Mouse (Mus musculus): ENCODE data around the gene Aars.
"Not testable (repeated sequence)": the region's sequence is repeated elsewhere in the genome, so short reads cannot be mapped to it uniquely, and the experiment has no call there.

The Aars gene

DNA sequence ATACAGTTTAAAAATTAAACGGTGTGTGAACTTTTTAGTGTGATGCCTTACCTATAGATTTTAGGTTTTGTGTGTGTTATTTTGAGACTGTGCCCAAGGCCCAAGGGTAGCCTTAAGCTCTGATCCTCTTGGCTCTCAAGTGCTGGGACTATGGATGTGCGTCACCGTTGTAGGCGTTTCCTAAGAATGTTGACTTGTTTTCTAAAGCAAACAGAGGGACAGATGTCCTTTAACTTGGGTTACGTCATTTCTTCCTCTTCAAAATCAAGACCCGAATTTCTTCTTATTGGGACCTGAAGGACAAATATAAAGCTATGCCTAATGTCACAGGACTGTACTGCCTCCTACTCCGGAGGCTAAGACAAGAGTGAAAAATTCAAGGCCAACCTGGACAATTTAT, at the start of gene Aars:
TSS of gene Aars (plus strand) at position 229 of the 400 bp plus-strand sequence.
- DNase-seq (ENCODE audit: low read depth, low spot score) = no peak

DNA sequence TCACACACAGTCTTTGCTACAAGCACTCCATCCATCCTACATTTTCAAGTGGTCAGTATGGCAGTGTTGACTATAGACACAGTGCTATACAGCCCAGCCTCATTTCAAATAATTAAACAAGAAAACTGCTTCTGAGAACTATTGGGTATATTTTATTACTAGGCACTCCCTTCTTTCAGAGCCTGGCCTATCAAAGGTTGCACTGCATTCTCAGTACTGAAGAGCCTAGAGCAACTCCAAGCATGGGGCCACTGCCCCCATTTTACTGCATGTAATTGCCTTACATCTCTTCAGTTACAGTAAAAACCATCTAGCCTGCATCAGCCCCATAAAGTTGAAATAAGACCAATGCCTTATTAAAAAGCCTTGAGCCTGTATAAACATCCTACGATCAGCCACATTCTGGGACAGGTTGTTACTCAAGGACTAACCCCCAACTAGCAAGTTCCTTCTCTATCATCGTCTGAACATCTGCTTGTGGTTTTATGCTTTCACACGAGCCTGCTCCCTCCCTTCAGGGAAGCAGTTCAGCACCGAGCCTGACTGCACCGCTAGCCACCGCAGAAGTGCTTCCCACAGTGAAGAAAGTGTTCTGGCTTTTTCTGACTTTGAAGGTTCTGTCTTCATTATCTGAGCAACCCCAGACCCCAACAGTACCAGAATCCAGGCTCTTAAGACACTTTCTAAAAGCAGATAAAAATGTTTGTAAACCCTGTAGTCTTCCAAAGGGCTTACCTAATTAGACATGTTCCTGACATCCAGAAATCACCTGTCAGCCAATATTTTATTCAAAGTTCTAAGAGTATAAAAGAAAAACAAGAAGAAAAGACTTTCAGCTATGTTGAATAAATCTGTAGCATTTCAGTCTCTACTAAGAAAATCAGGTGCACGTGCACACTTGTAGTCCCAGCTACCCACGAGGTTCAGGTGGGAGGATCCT, 44.9 kb upstream of the Aars start:
- no peak for DNase-seq (ENCODE audit: low read depth, low spot score)

DNA sequence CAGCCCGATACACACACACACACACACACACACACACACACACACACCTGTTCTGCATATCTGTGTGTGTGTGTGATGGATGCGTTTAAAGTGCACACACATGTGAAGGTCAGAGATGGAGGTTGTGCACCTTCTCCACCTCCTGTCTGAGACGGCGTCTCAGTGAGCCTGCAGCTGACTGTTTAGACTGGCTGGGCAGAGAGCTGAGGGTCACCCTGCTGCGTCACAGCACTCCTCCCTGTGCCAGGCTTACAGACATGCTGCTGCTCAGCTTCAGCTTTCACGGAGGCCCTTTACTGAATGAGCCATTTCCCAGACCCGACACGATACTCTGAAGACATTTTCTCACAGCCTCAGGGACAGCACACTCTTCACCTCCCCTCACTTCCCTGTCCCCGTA, 42.9 kb upstream of the Aars start:
- no peak for DNase-seq (ENCODE audit: low read depth, low spot score)

DNA sequence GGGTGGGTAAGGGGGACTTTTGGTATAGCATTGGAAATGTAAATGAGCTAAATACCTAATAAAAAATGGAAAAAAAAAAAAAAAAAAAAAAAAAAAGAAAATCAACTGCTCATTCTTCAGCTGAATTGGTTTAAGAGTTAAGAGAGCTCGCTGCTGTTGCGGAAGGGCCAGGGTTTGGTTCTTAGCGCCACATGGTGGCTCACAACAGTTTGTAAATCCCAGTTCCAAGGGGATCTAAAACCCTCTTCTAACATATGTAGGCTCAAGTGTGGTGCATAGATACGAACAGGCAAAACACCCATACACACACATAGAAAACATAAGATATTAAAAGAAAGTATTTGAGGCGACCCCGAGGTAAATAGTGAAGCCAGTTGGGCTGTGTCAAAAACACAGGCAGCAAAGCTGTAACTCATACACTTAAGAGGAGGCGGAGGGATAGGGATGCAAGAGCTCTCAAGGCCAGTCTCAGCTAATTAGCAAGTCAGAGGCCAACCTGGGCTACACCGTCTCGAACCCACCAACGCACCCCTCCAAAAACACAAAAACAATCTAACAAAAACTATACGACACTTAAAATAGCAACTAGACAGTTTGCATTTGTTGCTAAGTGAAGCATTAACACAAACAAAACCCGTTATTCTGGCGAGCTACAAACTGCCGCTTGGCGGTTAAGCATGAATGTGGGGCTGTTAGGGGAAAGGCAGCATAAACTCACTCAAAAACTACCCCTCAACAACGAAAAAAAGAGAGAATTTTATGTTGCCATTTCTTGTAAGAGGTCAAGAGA, 36.1 kb upstream of the Aars start:
- DNase-seq (ENCODE audit: low read depth, low spot score) = no peak

- DNase-seq (ENCODE audit: low read depth, low spot score) = peak; percentile 80
Measured at GRCm38 (mm10) chr8:110997547-110998531, 35.1 kb upstream of the Aars start, which contains the start of gene Ddx19a. Gene Ddx19a (minus strand): TSS chr8:110997800.

- DNase-seq (ENCODE audit: low read depth, low spot score) = not testable (repeated sequence)
Measured at GRCm38 (mm10) chr8:111010230-111010991, 22.5 kb upstream of the Aars start.

DNA sequence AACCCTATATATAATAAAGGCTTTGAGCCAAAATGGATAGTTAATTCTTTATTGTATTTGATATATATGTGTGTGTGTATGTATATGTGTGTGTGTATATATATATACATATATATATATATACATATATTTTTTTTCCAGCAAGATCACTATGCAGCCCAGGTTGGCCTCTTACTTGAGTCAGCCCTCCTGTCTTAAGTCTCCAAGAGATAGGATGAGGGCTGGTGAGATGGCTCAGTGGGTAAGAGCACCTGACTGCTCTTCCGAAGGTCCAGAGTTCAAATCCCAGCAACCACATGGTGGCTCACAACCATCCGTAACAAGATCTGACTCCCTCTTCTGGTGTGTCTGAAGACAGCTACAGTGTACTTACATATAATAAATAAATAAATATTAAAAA, 6.3 kb upstream of the Aars start:
- not testable (repeated sequence) for DNase-seq (ENCODE audit: low read depth, low spot score)

GRCm38 (mm10) chr8:111027391-111027937, 5.5 kb upstream of the Aars start:
- peak; percentile 62 for DNase-seq (ENCODE audit: low read depth, low spot score)

- DNase-seq (ENCODE audit: low read depth, low spot score) = no peak
Measured at GRCm38 (mm10) chr8:111029589-111029988, 3.4 kb upstream of the Aars start.

GRCm38 (mm10) chr8:111030045-111030444, 2.9 kb upstream of the Aars start:
- no peak for DNase-seq (ENCODE audit: low read depth, low spot score)

GRCm38 (mm10) chr8:111031572-111031971, 1.4 kb upstream of the Aars start, which contains the start of gene Ddx19b:
Gene Ddx19b (minus strand): TSS chr8:111031751.
- no peak for DNase-seq (ENCODE audit: low read depth, low spot score)

GRCm38 (mm10) chr8:111033482-111034215, 705 bp downstream of the Aars start:
- DNase-seq (ENCODE audit: low read depth, low spot score) = peak; percentile 100

DNA sequence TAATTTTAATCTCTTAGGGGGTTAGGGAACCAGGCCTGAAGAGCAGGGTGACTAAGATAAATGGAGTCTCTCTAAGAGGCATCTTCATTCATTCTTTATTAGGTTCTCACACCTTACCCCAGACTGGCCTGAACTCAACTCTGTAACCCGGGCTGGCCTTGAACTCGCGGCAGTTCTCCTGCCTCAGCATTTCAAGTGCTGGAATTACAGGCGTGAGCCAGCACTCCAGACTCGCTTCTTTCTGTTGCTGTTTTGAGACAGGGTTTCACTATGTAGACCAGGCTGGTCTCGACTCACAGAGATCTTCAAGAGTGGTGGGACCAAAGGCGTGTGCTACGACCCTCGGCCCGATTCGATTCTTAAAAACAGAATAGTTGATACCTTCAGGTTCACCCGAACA, 1.3 kb downstream of the Aars start:
- DNase-seq (ENCODE audit: low read depth, low spot score) = no peak

- no peak for DNase-seq (ENCODE audit: low read depth, low spot score)
Measured at GRCm38 (mm10) chr8:111036591-111036990, 3.6 kb downstream of the Aars start.

DNA sequence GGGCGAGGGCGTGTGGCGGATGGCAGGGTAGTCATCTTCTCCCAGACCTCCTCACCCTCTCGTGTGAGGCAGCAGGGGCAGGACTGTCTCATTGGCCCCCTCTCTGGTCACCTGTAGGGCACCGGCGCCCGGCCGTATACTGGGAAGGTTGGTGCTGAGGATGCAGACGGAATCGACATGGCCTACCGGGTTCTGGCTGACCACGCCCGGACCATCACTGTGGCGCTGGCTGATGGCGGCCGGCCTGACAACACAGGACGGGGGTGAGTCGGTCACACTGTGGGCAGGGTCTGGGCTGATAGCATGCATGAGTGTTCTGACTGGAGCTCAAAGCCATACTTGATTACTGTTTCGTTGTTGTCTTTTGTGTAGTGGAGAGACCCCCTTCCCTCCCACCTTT, 9.6 kb downstream of the Aars start:
- DNase-seq (ENCODE audit: low read depth, low spot score) = no peak

GRCm38 (mm10) chr8:111044003-111044734, 11.2 kb downstream of the Aars start:
- DNase-seq (ENCODE audit: low read depth, low spot score) = no peak

DNA sequence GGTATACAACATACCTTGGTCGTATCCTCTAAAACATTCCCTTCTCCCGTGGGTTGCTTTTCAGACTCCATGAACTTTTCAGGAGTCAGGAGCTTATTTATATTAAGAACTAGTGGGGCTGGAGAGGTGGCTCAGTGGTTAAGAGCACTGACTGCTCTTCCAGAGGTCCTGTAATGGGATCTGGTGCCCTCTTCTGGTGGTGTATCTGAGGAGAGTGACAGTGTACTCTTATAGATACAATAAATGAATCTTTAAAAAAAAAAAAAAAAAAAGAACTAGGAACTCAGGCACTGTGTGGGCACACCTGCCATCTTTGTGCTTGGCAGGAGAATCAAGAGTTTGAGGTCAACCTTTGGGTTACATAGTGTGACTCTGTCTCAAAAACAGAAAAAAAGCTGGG, 15.8 kb downstream of the Aars start:
- DNase-seq (ENCODE audit: low read depth, low spot score) = no peak

GRCm38 (mm10) chr8:111049106-111049505, 16.2 kb downstream of the Aars start:
- DNase-seq (ENCODE audit: low read depth, low spot score) = no peak
